Mouse (Mus musculus) stomach, embryonic 16.5 days (tissue): ENCODE measurements around the gene Setd1b. TPM values are rescaled to one million over a fixed set of nuclear protein-coding genes. Genes with fewer than 3 reads are reported as not detected.

Experiments used
- ATAC-seq: fragments of 200-750 bp; cut with Nextera tagmentation; 2 replicates; pipeline ENCODE4 v1.8.0; 2017; ENCODE audit warnings: moderate number of reproducible peaks, moderate TSS enrichment; ENCODE audit not compliant: insufficient read depth, low FRiP score
- H3K27ac ChIP-seq: fragments of 300-500 bp; sonication (generic); 2 replicates; pipeline ENCODE4 v1.5.1; 2014; ENCODE audit warnings: low read length
- H3K27me3 ChIP-seq: fragments of 300-500 bp; sonication (generic); 2 replicates; pipeline ENCODE4 v1.6.1; 2014; ENCODE audit warnings: low read length, control low read depth, mixed read lengths; ENCODE audit not compliant: control insufficient read depth, insufficient read depth
- H3K36me3 ChIP-seq: fragments of 300-500 bp; sonication (generic); 2 replicates; pipeline ENCODE4 v1.6.1; 2014; ENCODE audit warnings: low read length; ENCODE audit not compliant: control insufficient read depth, insufficient read depth
- H3K4me1 ChIP-seq: fragments of 300-500 bp; sonication (generic); 2 replicates; pipeline ENCODE4 v1.6.1; 2014; ENCODE audit warnings: low read length, control low read depth, mixed read lengths; ENCODE audit not compliant: control insufficient read depth, insufficient read depth
- H3K4me2 ChIP-seq: fragments of 300-500 bp; sonication (generic); 2 replicates; pipeline ENCODE4 v1.6.1; 2014; ENCODE audit warnings: low read depth, low read length, mixed read lengths
- H3K4me3 ChIP-seq: fragments of 300-500 bp; sonication (generic); replicated peaks from 2 replicates; pipeline ENCODE4 v1.5.1; 2014; ENCODE audit warnings: mild to moderate bottlenecking, low read length
- H3K9ac ChIP-seq: fragments of 300-500 bp; sonication (generic); 2 replicates; pipeline ENCODE4 v1.6.1; 2014; ENCODE audit warnings: low read length
- H3K9me3 ChIP-seq: fragments of 300-500 bp; sonication (generic); replicated peaks from 2 replicates; pipeline ENCODE4 v1.6.1; 2016; ENCODE audit warnings: low read length, control low read depth; ENCODE audit not compliant: control insufficient read depth
- WGBS: fragments of 180-500 bp; shearing (Covaris S2); extraction: QIAGEN DNeasy Blood & Tissue Kit; methylation state at CpG from one replicate; pipeline ENCODE4 v1.1.7; 2014; 5-methylcytosine and 5-hydroxymethylcytosine counted together
- polyA plus RNA-seq: library from polyadenylated mRNA; unstranded; fragments of >200 nt; fragmentation: Nextera tagmentation; extraction: Ambion mirVana; gene quantifications from 2 replicates; pipeline ENCODE4 v1.2.1, GENCODE M21; 2015

Gene Setd1b
- polyA plus RNA-seq, 1 experiment from 2014 or later = 7.7 TPM

DNA sequence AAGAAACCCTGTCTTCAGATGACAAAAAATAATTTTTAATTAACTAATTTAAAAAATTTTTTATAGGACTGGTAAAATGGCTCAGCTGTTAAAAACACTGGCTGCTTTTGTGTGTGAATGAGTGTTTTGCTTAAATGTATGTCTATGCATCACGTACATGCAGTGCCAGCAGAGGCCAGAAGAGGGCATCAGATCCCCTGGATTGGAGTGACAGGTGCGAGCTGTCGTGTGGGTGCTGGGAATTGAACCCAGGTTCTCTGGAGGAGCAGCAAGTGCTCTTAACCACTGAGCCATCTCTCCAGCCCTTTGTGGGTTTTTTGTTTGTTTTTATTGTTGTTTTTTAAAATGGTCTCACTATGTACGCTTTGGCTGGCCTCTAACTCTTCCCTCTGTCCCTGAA, 19.8 kb upstream of the Setd1b start:
- Histone ChIP-seq H3K27me3 (no peaks in the 10 kb centered on the region), H3K4me2 (no peak overlapping the region), H3K9me3 (no peaks in the 10 kb centered on the region), H3K36me3 (no peaks in the 10 kb centered on the region), H3K4me3 (no peak overlapping the region), H3K4me1 (no peaks in the 10 kb centered on the region), H3K9ac (no peak overlapping the region), H3K27ac (no peak overlapping the region)
- 86% methylated on average over 4 of the region's 4 CpGs for WGBS
- ATAC-seq = no peak

DNA sequence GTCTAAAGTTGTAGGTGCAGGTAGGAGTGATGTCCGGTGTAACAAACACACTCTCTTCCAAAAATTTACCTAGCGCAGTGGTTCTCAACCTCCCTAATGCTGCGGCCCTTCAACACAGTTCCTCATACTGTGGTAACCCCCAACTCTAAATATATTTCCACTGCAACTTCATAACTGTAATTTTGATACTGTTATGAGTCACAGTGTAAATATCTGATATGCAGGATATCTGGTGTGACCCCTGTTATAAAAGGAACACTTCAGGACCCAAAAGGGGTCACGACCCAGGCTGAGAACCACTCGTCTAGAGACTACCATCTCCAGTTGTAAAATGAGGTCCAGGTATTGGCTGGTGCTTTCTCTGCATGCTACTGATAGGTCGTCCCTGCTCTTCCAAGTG, 16.9 kb upstream of the Setd1b start:
- no peak overlapping the region for H3K4me2 ChIP-seq
- ATAC-seq = no peak
- no peaks in the 10 kb centered on the region for H3K36me3 ChIP-seq
- H3K4me3 ChIP-seq = no peak overlapping the region
- H3K27me3 ChIP-seq = no peaks in the 10 kb centered on the region
- H3K9me3 ChIP-seq = no peaks in the 10 kb centered on the region
- 72% methylated on average over 6 of the region's 6 CpGs for WGBS
- H3K4me1 ChIP-seq = no peaks in the 10 kb centered on the region; the same call in 1 of the 2 replicates
- H3K9ac ChIP-seq = no peak overlapping the region
- no peak overlapping the region for H3K27ac ChIP-seq

DNA sequence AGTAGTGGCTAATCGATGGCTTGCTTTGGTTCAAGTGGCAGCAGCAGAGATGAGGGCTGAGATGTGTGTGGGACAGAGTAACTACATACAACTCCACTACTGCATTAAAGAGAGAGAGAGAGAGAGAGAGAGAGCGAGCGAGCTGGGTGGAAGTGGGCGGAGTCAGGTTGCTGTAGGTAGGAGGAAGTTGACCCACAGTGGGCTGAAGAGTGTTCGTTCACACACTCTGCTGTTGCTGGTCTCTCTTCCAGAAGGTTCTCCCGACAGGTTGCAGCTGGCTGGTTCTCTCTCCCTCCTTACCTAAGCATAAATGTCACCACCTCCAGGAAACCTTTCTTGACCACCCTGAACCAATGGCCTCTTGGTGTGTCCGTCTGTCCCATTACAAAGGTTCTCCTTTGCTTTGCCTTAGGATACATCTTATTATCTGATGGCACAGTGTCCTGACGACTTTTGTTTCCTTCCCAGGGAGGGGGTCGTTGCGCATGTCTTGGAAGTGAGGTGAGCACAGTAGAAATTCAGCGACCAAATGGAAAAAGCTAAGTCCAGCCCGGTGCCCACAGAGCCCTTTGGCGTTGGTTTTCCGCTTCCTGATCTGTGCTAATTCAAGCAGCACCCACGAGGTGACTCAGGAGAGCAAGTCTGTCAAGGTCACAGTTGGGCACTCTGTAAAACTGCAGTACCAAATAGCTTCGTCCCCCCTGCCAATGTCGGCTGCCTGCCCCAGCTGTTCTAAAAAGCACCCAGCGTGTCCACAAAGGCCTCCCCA, 16.2 kb upstream of the Setd1b start:
- Histone ChIP-seq H3K36me3 (no peaks in the 10 kb centered on the region), H3K27ac (no peak overlapping the region; the same call in 1 of the 2 replicates), H3K4me1 (no peaks in the 10 kb centered on the region; the same call in 1 of the 2 replicates), H3K9me3 (no peaks in the 10 kb centered on the region), H3K9ac (no peak overlapping the region), H3K4me3 (no peak overlapping the region), H3K27me3 (no peaks in the 10 kb centered on the region), H3K4me2 (no peak overlapping the region)
- WGBS = 74% methylated on average over 18 of the region's 18 CpGs
- no peak for ATAC-seq

- no peak overlapping the region for H3K4me2 ChIP-seq
- WGBS = 69% methylated on average over 6 of the region's 6 CpGs
- H3K27ac ChIP-seq = no peak overlapping the region
- H3K4me3 ChIP-seq = no peak overlapping the region
- no peak for ATAC-seq
- no peaks in the 10 kb centered on the region for H3K9me3 ChIP-seq
- H3K27me3 ChIP-seq = no peaks in the 10 kb centered on the region
- H3K36me3 ChIP-seq = no peaks in the 10 kb centered on the region
- peaks cover 5% of the 10 kb centered on the region for H3K4me1 ChIP-seq
- no peak overlapping the region for H3K9ac ChIP-seq
Observed at GRCm38 (mm10) chr5:123127031-123127430, 15.0 kb upstream of the Setd1b start.

DNA sequence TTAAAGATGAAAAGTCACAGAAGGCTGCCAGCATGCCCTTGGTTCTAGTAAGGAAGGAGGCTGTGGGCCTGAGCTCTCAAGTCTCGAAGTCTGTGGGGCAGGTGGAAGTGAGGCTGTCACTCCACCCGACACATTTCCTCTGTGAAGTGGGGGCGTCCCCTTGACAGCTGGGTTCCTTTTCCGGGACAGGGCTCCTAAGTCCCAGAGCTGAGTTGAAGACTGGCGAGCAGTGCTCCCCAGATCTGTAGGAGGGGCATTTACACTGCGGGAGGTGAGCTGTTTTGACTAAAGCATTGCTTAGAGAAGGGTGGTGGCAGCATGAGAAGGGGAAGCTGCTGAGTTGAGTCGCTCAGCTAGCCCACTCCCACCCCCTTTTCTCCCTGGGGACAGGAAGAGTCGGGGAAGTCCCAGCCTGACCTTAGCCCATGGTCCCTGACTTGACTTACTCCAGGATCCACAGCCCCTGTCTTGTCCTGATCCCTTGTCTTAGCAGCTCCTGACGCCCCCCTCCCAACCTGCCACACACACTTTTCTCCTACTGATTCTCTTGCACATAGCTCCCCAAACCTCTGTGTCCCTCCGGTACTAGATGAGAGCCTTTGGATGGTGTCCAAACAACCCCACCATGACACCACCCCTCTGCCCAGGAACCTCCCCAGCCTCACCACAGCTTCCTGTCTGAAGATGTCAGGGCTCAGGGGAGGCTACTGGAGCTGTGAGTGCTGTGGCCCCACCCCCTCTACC, 13.4 kb upstream of the Setd1b start:
- H3K4me2 ChIP-seq = no peak overlapping the region
- peaks cover 19% of the 10 kb centered on the region for H3K4me1 ChIP-seq
- H3K36me3 ChIP-seq = no peaks in the 10 kb centered on the region
- no peak overlapping the region for H3K4me3 ChIP-seq
- no peaks in the 10 kb centered on the region for H3K9me3 ChIP-seq
- H3K9ac ChIP-seq = peak overlapping the region; percentile 13; the same call in 1 of the 2 replicates
- 60% methylated on average over 10 of the region's 10 CpGs for WGBS
- H3K27ac ChIP-seq = no peak overlapping the region
- ATAC-seq = no peak
- no peaks in the 10 kb centered on the region for H3K27me3 ChIP-seq

DNA sequence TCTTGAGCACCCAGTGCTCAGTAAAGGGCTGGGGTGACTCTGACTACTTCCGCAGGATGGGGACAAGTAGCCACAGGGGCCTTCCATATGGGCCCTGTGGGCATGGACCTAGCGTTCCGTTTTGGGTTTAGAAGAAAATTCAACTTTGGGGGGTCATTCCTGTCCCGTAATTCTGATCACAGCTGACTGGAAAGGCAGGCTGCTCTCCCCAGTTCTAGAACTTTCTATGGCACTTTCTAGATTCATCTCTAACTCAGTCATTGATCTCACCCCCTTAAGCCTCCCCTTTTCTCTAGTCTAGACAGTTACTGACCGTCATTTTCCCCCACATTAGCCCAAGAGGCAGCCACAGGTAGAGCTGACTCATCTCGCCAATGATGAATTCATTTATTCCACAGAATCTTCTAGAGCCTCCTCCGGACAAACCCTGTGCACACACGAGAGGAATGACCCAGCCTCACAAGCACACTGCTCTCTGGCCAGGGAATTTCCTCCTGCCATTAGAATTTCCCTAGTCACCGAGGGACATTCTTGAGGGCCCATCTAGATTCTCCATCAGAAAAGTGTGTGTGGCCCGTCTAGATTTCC, 12.7 kb upstream of the Setd1b start:
- no peak for ATAC-seq
- H3K4me2 ChIP-seq = no peak overlapping the region
- H3K9me3 ChIP-seq = no peaks in the 10 kb centered on the region
- peaks cover 26% of the 10 kb centered on the region for H3K4me1 ChIP-seq
- peak overlapping the region; percentile 13; the same call in 1 of the 2 replicates for H3K9ac ChIP-seq
- 85% methylated on average over 10 of the region's 10 CpGs for WGBS
- no peak overlapping the region for H3K4me3 ChIP-seq
- no peaks in the 10 kb centered on the region for H3K36me3 ChIP-seq
- no peak overlapping the region for H3K27ac ChIP-seq
- no peaks in the 10 kb centered on the region for H3K27me3 ChIP-seq

DNA sequence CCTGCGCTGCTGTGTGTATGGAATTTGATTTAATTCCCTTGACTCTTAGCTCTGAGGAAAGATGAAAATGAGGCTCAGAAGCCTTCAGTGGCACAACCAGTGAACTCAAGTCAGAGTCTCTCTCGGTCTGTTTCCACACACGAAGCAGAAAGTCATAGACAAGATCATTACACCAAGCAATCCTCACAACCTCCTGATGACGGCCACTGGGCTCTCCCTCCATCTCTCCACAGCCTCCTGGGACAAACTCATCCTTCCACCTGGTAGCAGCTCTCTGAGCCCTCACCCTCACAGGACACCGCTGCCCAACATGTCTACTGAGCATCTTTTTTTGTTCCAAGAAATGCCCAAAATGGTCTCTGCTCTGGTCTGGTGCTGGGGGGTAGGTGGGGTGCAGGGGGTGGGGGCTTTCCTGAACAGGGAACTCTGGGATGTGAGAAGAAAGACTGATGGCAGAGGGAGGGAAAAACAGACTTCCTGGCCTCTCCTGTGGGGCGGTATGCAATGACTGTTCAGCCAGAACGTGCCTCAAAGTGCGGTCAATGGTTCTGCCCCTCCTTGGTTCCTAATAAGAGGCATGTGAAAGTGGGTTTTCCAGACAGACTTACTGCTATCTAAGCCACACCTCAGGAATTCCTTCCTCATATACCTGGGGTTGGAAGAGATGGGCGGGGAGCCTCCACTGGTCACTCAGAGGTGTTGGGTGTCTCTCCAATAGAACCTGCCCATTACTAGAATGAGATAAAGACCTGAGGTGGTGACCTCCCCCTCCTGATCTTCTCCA, 11.8 kb upstream of the Setd1b start:
- no peaks in the 10 kb centered on the region for H3K36me3 ChIP-seq
- no peaks in the 10 kb centered on the region for H3K9me3 ChIP-seq
- H3K4me3 ChIP-seq = no peak overlapping the region
- WGBS = 82% methylated on average over 9 of the region's 9 CpGs
- ATAC-seq = no peak
- H3K4me2 ChIP-seq = no peak overlapping the region
- H3K9ac ChIP-seq = no peak overlapping the region
- H3K27ac ChIP-seq = no peak overlapping the region; the same call in 1 of the 2 replicates
- H3K4me1 ChIP-seq = peaks cover 35% of the 10 kb centered on the region
- H3K27me3 ChIP-seq = no peaks in the 10 kb centered on the region

- no peak overlapping the region for H3K4me2 ChIP-seq
- H3K27me3 ChIP-seq = no peaks in the 10 kb centered on the region
- H3K4me3 ChIP-seq = no peak overlapping the region
- no peak overlapping the region for H3K27ac ChIP-seq
- no peak for ATAC-seq
- WGBS = 73% methylated on average over 5 of the region's 5 CpGs
- H3K36me3 ChIP-seq = no peaks in the 10 kb centered on the region
- H3K4me1 ChIP-seq = peaks cover 40% of the 10 kb centered on the region
- H3K9me3 ChIP-seq = no peaks in the 10 kb centered on the region
- no peak overlapping the region for H3K9ac ChIP-seq
Observed at GRCm38 (mm10) chr5:123130814-123131148, 11.2 kb upstream of the Setd1b start.
